Mouse (Mus musculus): ENCODE data around the gene Crat.

GRCm38 (mm10) chr2:30380564-30381376, 34.8 kb downstream of the Crat start:
- no peak for TF ChIP-seq CTCF (IDR thresholded peaks at IDR 0.05; ENCODE audit: borderline replicate concordance, control insufficient read depth, extremely low read depth, insufficient read depth, low read length, poor library complexity)
- TF ChIP-seq POLR2A (IDR thresholded peaks at IDR 0.05; ENCODE audit: control insufficient read depth, extremely low read depth, insufficient read depth, low read length, poor library complexity): no peak
